Mouse (Mus musculus): Measurements from ENCODE around the gene Rpl29. TPM values are rescaled to one million over a fixed set of nuclear protein-coding genes. Genes with fewer than 3 reads are reported as not detected.

Gene Rpl29
- polyA plus RNA-seq, 1 experiment from 2014 or later: 516 TPM

- H3K9ac ChIP-seq: no peak overlapping the region
- ATAC-seq (ENCODE audit: insufficient read depth): no peak
- no peak overlapping the region for H3K27ac ChIP-seq (replicated peaks)
- H3K4me2 ChIP-seq: no peak overlapping the region
- no peaks in the 10 kb centered on the region for H3K9me3 ChIP-seq (replicated peaks)
- no peak overlapping the region for H3K4me3 ChIP-seq (replicated peaks)
- no peaks in the 10 kb centered on the region for H3K36me3 ChIP-seq (replicated peaks)
- H3K27me3 ChIP-seq: no peaks in the 10 kb centered on the region
- H3K4me1 ChIP-seq (replicated peaks): peaks cover 47% of the 10 kb centered on the region
- 4% methylated on average over 6 of the region's 6 CpGs for WGBS (ENCODE audit: insufficient replicate concordance)
Measured at GRCm38 (mm10) chr9:106474456-106474855, 45.2 kb downstream of the Rpl29 start.

GRCm38 (mm10) chr9:106475046-106475445, 45.8 kb downstream of the Rpl29 start:
- no peaks in the 10 kb centered on the region for H3K9me3 ChIP-seq (replicated peaks)
- H3K27ac ChIP-seq (replicated peaks): no peak overlapping the region
- 67% methylated on average over 7 of the region's 7 CpGs for WGBS (ENCODE audit: insufficient replicate concordance)
- peaks cover 43% of the 10 kb centered on the region for H3K4me1 ChIP-seq (replicated peaks)
- H3K27me3 ChIP-seq: no peaks in the 10 kb centered on the region
- no peak overlapping the region for H3K4me3 ChIP-seq (replicated peaks)
- H3K9ac ChIP-seq: no peak overlapping the region
- ATAC-seq (ENCODE audit: insufficient read depth): no peak
- H3K4me2 ChIP-seq: peak overlapping the region; percentile 96
- H3K36me3 ChIP-seq (replicated peaks): no peaks in the 10 kb centered on the region

GRCm38 (mm10) chr9:106475663-106476001, 46.4 kb downstream of the Rpl29 start, which contains the start of gene Rrp9:
Gene Rrp9 (plus strand): TSS chr9:106475963.
- Histone ChIP-seq H3K4me2 (peak within 1 kb of the TSS; percentile 96), H3K4me1 (replicated peaks) (peaks cover 43% of the 10 kb centered on the region), H3K36me3 (replicated peaks) (peaks cover 5% of the 10 kb centered on the region; the same call in 1 of the 2 replicates), H3K27me3 (no peaks in the 10 kb centered on the region), H3K9me3 (replicated peaks) (no peaks in the 10 kb centered on the region), H3K4me3 (replicated peaks) (peak within 1 kb of the TSS; percentile 68), H3K27ac (replicated peaks) (peak within 1 kb of the TSS; percentile 14; the same call in 1 of the 2 replicates), H3K9ac (no peak within 1 kb of the TSS)
- 62% methylated on average over 10 of the region's 10 CpGs for WGBS (ENCODE audit: insufficient replicate concordance)
- ATAC-seq (ENCODE audit: insufficient read depth): no peak

GRCm38 (mm10) chr9:106476002-106476923, 47.0 kb downstream of the Rpl29 start:
- peaks cover 43% of the 10 kb centered on the region for H3K4me1 ChIP-seq (replicated peaks)
- no peaks in the 10 kb centered on the region for H3K27me3 ChIP-seq
- H3K9me3 ChIP-seq (replicated peaks): no peaks in the 10 kb centered on the region
- 14% methylated on average over 16 of the region's 16 CpGs for WGBS (ENCODE audit: insufficient replicate concordance)
- peak overlapping the region; percentile 96 for H3K4me2 ChIP-seq
- H3K36me3 ChIP-seq (replicated peaks): peaks cover 11% of the 10 kb centered on the region; the same call in 1 of the 2 replicates
- H3K27ac ChIP-seq (replicated peaks): peak overlapping the region; percentile 14; the same call in 1 of the 2 replicates
- peak overlapping the region; percentile 68 for H3K4me3 ChIP-seq (replicated peaks)
- ATAC-seq (ENCODE audit: insufficient read depth): peak; percentile 6
- H3K9ac ChIP-seq: no peak overlapping the region

GRCm38 (mm10) chr9:106476924-106477484, 47.8 kb downstream of the Rpl29 start, which contains the start of gene Parp3:
Gene Parp3 (minus strand): TSS chr9:106476949.
- no peaks in the 10 kb centered on the region for H3K27me3 ChIP-seq
- WGBS (ENCODE audit: insufficient replicate concordance): under 1% methylated on average over 41 of the region's 41 CpGs
- ATAC-seq (ENCODE audit: insufficient read depth): peak; percentile 99
- H3K9ac ChIP-seq: peak within 1 kb of the TSS; percentile 47
- H3K4me3 ChIP-seq (replicated peaks): peak within 1 kb of the TSS; percentile 68
- H3K4me1 ChIP-seq (replicated peaks): peaks cover 43% of the 10 kb centered on the region
- H3K4me2 ChIP-seq: peak within 1 kb of the TSS; percentile 96
- peaks cover 18% of the 10 kb centered on the region; the same call in 1 of the 2 replicates for H3K36me3 ChIP-seq (replicated peaks)
- H3K27ac ChIP-seq (replicated peaks): peak within 1 kb of the TSS; percentile 14
- H3K9me3 ChIP-seq (replicated peaks): no peaks in the 10 kb centered on the region

- H3K9ac ChIP-seq: peak overlapping the region; percentile 47
- H3K4me1 ChIP-seq (replicated peaks): peaks cover 43% of the 10 kb centered on the region
- no peaks in the 10 kb centered on the region for H3K9me3 ChIP-seq (replicated peaks)
- peak overlapping the region; percentile 68 for H3K4me3 ChIP-seq (replicated peaks)
- H3K4me2 ChIP-seq: peak overlapping the region; percentile 96
- ATAC-seq (ENCODE audit: insufficient read depth): no peak
- peaks cover 21% of the 10 kb centered on the region for H3K36me3 ChIP-seq (replicated peaks)
- H3K27me3 ChIP-seq: no peaks in the 10 kb centered on the region
- peak overlapping the region; percentile 6; the same call in 1 of the 2 replicates for H3K27ac ChIP-seq (replicated peaks)
- 1% methylated on average over 16 of the region's 16 CpGs for WGBS (ENCODE audit: insufficient replicate concordance)
Measured at GRCm38 (mm10) chr9:106477649-106478048, 48.4 kb downstream of the Rpl29 start.

GRCm38 (mm10) chr9:106478101-106478500, 48.8 kb downstream of the Rpl29 start:
- Histone ChIP-seq H3K4me2 (peak overlapping the region; percentile 96), H3K27ac (replicated peaks) (no peak overlapping the region), H3K4me3 (replicated peaks) (peak overlapping the region; percentile 68), H3K4me1 (replicated peaks) (peaks cover 43% of the 10 kb centered on the region), H3K9ac (peak overlapping the region; percentile 47), H3K9me3 (replicated peaks) (no peaks in the 10 kb centered on the region), H3K27me3 (no peaks in the 10 kb centered on the region), H3K36me3 (replicated peaks) (peaks cover 25% of the 10 kb centered on the region)
- 64% methylated on average over 9 of the region's 9 CpGs for WGBS (ENCODE audit: insufficient replicate concordance)
- no peak for ATAC-seq (ENCODE audit: insufficient read depth)

- peaks cover 25% of the 10 kb centered on the region for H3K4me1 ChIP-seq (replicated peaks)
- H3K9me3 ChIP-seq (replicated peaks): no peaks in the 10 kb centered on the region
- H3K4me3 ChIP-seq (replicated peaks): no peak overlapping the region
- no peak for ATAC-seq (ENCODE audit: insufficient read depth)
- H3K9ac ChIP-seq: no peak overlapping the region
- no peak overlapping the region for H3K27ac ChIP-seq (replicated peaks)
- 74% methylated on average over 7 of the region's 7 CpGs for WGBS (ENCODE audit: insufficient replicate concordance)
- H3K4me2 ChIP-seq: no peak overlapping the region
- no peaks in the 10 kb centered on the region for H3K27me3 ChIP-seq
- peaks cover 47% of the 10 kb centered on the region for H3K36me3 ChIP-seq (replicated peaks)
Measured at GRCm38 (mm10) chr9:106480541-106480940, 51.3 kb downstream of the Rpl29 start.

- WGBS (ENCODE audit: insufficient replicate concordance): 69% methylated on average over 15 of the region's 15 CpGs
- Histone ChIP-seq H3K9ac (no peak overlapping the region), H3K27ac (replicated peaks) (no peak overlapping the region), H3K4me1 (replicated peaks) (peaks cover 20% of the 10 kb centered on the region), H3K4me3 (replicated peaks) (no peak overlapping the region), H3K9me3 (replicated peaks) (no peaks in the 10 kb centered on the region), H3K36me3 (replicated peaks) (peaks cover 49% of the 10 kb centered on the region), H3K4me2 (no peak overlapping the region), H3K27me3 (no peaks in the 10 kb centered on the region)
- no peak for ATAC-seq (ENCODE audit: insufficient read depth)
Measured at GRCm38 (mm10) chr9:106481075-106481474, 51.8 kb downstream of the Rpl29 start.

Measured in liver, embryonic 15.5 days (tissue).